ENCODE assay signal across 15 mouse cellular contexts in genomic region chr4:132794028-132794427, GRCm38 (mm10). TPM values are rescaled to one million over a fixed set of nuclear protein-coding genes. Genes with fewer than 3 reads are reported as not detected.
DNase-seq lines count a peak whose midpoint lies in the region; ATAC-seq and TF ChIP-seq lines count a peak whose summit lies in the region.
"Had no signal": no experiment of that assay in that cellular context is flagged by ENCODE, and none has a peak within 500 bp of the region (broad histone marks: within the 10 kb centered on the region; RNA-seq: fewer than 3 reads in every experiment).

No protein-coding gene starts in this region.

- peaks cover 31% of the 10 kb centered on the region for H3K27me3 ChIP-seq in liver, embryonic 13.5 days

- no peak for ATAC-seq in liver, embryonic 13.5 days (ENCODE audit: low read depth)
- ATAC-seq: forebrain, embryonic 16.5 days; intestine, postnatal 0 days; midbrain, embryonic 15.5 days had no signal

- TF ChIP-seq POLR2A in bone marrow, adult 2 months (IDR thresholded peaks at IDR 0.05; ENCODE audit: borderline replicate concordance, control insufficient read depth, low read depth, low read length): no peak; the same call in 1 of the 2 replicates

- peaks cover 4% of the 10 kb centered on the region; the same call in 1 of the 2 replicates for H3K4me1 ChIP-seq in bone marrow, adult 2 months (ENCODE audit: control insufficient read depth, insufficient read depth, low read length)
- H3K4me1 ChIP-seq in liver, embryonic 13.5 days (replicated peaks): peaks cover 19% of the 10 kb centered on the region

- no peak overlapping the region for H3K9ac ChIP-seq in liver, embryonic 13.5 days
- H3K9ac ChIP-seq: embryonic facial prominence, embryonic 15.5 days; midbrain, embryonic 15.5 days; neural tube, embryonic 15.5 days had no signal

- peak overlapping the region; percentile 41 for H3K4me3 ChIP-seq in bone marrow, adult 2 months (replicated peaks; ENCODE audit: control insufficient read depth, low read depth, low read length)
- peak overlapping the region; percentile 21; the same call in 1 of the 2 replicates for H3K4me3 ChIP-seq in liver, embryonic 13.5 days (replicated peaks)
- H3K4me3 ChIP-seq: embryonic facial prominence, embryonic 15.5 days; left cerebral cortex, adult 2 months; midbrain, embryonic 15.5 days; neural tube, embryonic 15.5 days had no signal

- H3K36me3 ChIP-seq in liver, embryonic 13.5 days: no peaks in the 10 kb centered on the region
- H3K36me3 ChIP-seq: embryonic facial prominence, embryonic 15.5 days; midbrain, embryonic 15.5 days; neural tube, embryonic 15.5 days had no signal

- no peaks in the 10 kb centered on the region for H3K9me3 ChIP-seq in liver, embryonic 13.5 days (replicated peaks)
- H3K9me3 ChIP-seq: embryonic facial prominence, embryonic 15.5 days; midbrain, embryonic 15.5 days; neural tube, embryonic 15.5 days had no signal

- H3K27ac ChIP-seq in bone marrow, adult 2 months (ENCODE audit: control insufficient read depth, insufficient read depth, low read depth, low read length, poor library complexity): peak overlapping the region; percentile 89
- H3K27ac ChIP-seq in liver, embryonic 13.5 days: no peak overlapping the region; the same call in 1 of the 2 replicates
- H3K27ac ChIP-seq: embryonic facial prominence, embryonic 15.5 days; left cerebral cortex, adult 2 months; midbrain, embryonic 15.5 days; neural tube, embryonic 15.5 days had no signal

- peak overlapping the region; percentile 10; the same call in 1 of the 2 replicates for H3K4me2 ChIP-seq in liver, embryonic 13.5 days
- H3K4me2 ChIP-seq: embryonic facial prominence, embryonic 15.5 days; midbrain, embryonic 15.5 days; neural tube, embryonic 15.5 days had no signal

- TF ChIP-seq CTCF in bone marrow, adult 2 months (IDR thresholded peaks at IDR 0.05; ENCODE audit: control insufficient read depth, insufficient read depth, low read length): peak; percentile 18; the same call in 1 of the 2 replicates

- WGBS in bone marrow, adult 2 months: 5% methylated on average over 9 of the region's 9 CpGs
- 18% methylated on average over 9 of the region's 9 CpGs for WGBS in liver, embryonic 13.5 days (ENCODE audit: insufficient replicate concordance)

- peak; percentile 44 for DNase-seq in layer of hippocampus, adult 9-11 months
- no peak for DNase-seq in layer of hippocampus, postnatal 14 days (ENCODE audit: low spot score in 2 of 2)
- DNase-seq in liver, embryonic 13.5 days: no peak
- DNase-seq in monocyte, adult 2 months (ENCODE audit: low read depth in 1 of 2, low spot score in 2 of 2): peak; percentile 33 to 54
- no peak for DNase-seq in adrenal gland, postnatal 4 days (ENCODE audit: low spot score in 2 of 2)
- DNase-seq in frontal cortex, postnatal 14 days (ENCODE audit: low spot score in 2 of 2): no peak
- DNase-seq: cerebellum, postnatal 25 days; gastrocnemius, postnatal 36 days had no signal

RNA-seq across cellular contexts. Expression of gene Themis2, which starts 2.2 kb away (rescaled TPM):
- total RNA-seq in layer of hippocampus, postnatal 14 days (2021): under 1 TPM; 0.53 to 0.55 TPM
- polyA plus RNA-seq in bone marrow, adult 2 months (2011; ENCODE audit: insufficient read depth, insufficient read length, low replicate concordance, missing spikeins): 10.5 and 22.4 TPM in 2 replicates
- 1.7 and 2.4 TPM in 2 replicates for polyA plus RNA-seq in liver, embryonic 13.5 days (2015; fragmentation: Nextera tagmentation; extraction: Ambion mirVana)
- 1 to 10 TPM; 2.6 to 2.8 TPM for total RNA-seq in adrenal gland, postnatal 4 days (2021)

RNA-seq across cellular contexts. Expression of gene Rpa2, which starts 25.9 kb away (rescaled TPM):
- total RNA-seq in layer of hippocampus, postnatal 14 days (2021): 10 to 100 TPM; 11.6 to 13.4 TPM
- polyA plus RNA-seq in bone marrow, adult 2 months (2011; ENCODE audit: insufficient read depth, insufficient read length, low replicate concordance, missing spikeins): 52.3 and 67.6 TPM in 2 replicates
- 107 and 117 TPM in 2 replicates for polyA plus RNA-seq in liver, embryonic 13.5 days (2015; fragmentation: Nextera tagmentation; extraction: Ambion mirVana)
- 10 to 100 TPM; 31.9 to 38.5 TPM for total RNA-seq in adrenal gland, postnatal 4 days (2021)

RNA-seq across cellular contexts. Expression of gene Smpdl3b, which starts 37.0 kb away (rescaled TPM):
- 1 to 10 TPM; 1.0 to 1.2 TPM for total RNA-seq in layer of hippocampus, postnatal 14 days (2021)
- polyA plus RNA-seq in bone marrow, adult 2 months (2011; ENCODE audit: insufficient read depth, insufficient read length, low replicate concordance, missing spikeins): 1.7 TPM in 1 of 2 replicates, not detected in the other
- polyA plus RNA-seq in liver, embryonic 13.5 days (2015; fragmentation: Nextera tagmentation; extraction: Ambion mirVana): 1.1 and 1.2 TPM in 2 replicates
- 1 to 10 TPM; 2.2 to 3.0 TPM for total RNA-seq in adrenal gland, postnatal 4 days (2021)

RNA-seq across cellular contexts. Expression of gene Ppp1r8, which starts 48.9 kb away (rescaled TPM):
- 10 to 100 TPM; 44.1 to 44.9 TPM for total RNA-seq in layer of hippocampus, postnatal 14 days (2021)
- 43.5 and 50.2 TPM in 2 replicates for polyA plus RNA-seq in bone marrow, adult 2 months (2011; ENCODE audit: insufficient read depth, insufficient read length, low replicate concordance, missing spikeins)
- polyA plus RNA-seq in liver, embryonic 13.5 days (2015; fragmentation: Nextera tagmentation; extraction: Ambion mirVana): 29.9 and 32.1 TPM in 2 replicates
- 10 to 100 TPM; 56.5 to 56.7 TPM for total RNA-seq in adrenal gland, postnatal 4 days (2021)

Comparison
In these comparisons a context has a peak if more than half of its experiments do, and no peak if none do; other contexts are left out.
1. DNase-seq: peak in layer of hippocampus, adult 9-11 months (single experiment) and monocyte, adult 2 months (2 of 2); none in layer of hippocampus, postnatal 14 days (0 of 2), liver, embryonic 13.5 days (single experiment), adrenal gland, postnatal 4 days (0 of 2) and frontal cortex, postnatal 14 days (0 of 2).